Mouse (Mus musculus) cerebellum, postnatal 4 days (tissue): ENCODE measurements around the gene Nsrp1.
"Not testable (repeated sequence)": the region's sequence is repeated elsewhere in the genome, so short reads cannot be mapped to it uniquely, and the experiment has no call there.

Experiments
- DNase-seq, 2 experiments: peaks; one replicate each; pipeline ENCODE4 v3.0.0; 2022; ENCODE audit warnings: low spot score in 2 of 2, mixed read lengths in 1 of 2

Nsrp1 gene

GRCm38 (mm10) chr11:77078273-77079134 lies at the start of gene Nsrp1:
Gene Nsrp1 (minus strand): TSS chr11:77078435.
- DNase-seq = peak; percentile 78 to 87

- no peak for DNase-seq
These were observed 32.9 kb upstream of the Nsrp1 start for GRCm38 (mm10) chr11:77111141-77111540.

GRCm38 (mm10) chr11:77108442-77108841 lies 30.2 kb upstream of the Nsrp1 start:
- no peak for DNase-seq

- not testable (repeated sequence) for DNase-seq
These were observed 29.6 kb upstream of the Nsrp1 start for GRCm38 (mm10) chr11:77107872-77108271.

- DNase-seq = no peak
These were observed 28.7 kb upstream of the Nsrp1 start for GRCm38 (mm10) chr11:77106961-77107360.

- peak; percentile 79 to 87 for DNase-seq
These were observed 22.1 kb upstream of the Nsrp1 start for GRCm38 (mm10) chr11:77100137-77100937.

- DNase-seq = no peak
These were observed 20.2 kb upstream of the Nsrp1 start for GRCm38 (mm10) chr11:77098332-77098972.

- no peak for DNase-seq
These were observed 18.8 kb upstream of the Nsrp1 start for GRCm38 (mm10) chr11:77096991-77097390.

- DNase-seq = no peak
These were observed 18.3 kb upstream of the Nsrp1 start for GRCm38 (mm10) chr11:77096581-77096980.

GRCm38 (mm10) chr11:77095206-77095605 lies 17.0 kb upstream of the Nsrp1 start:
- DNase-seq = no peak

GRCm38 (mm10) chr11:77094136-77094535 lies 15.9 kb upstream of the Nsrp1 start:
- DNase-seq = no peak

- DNase-seq = peak in 1 of 2 experiments; percentile 50
These were observed 15.0 kb upstream of the Nsrp1 start for GRCm38 (mm10) chr11:77093208-77093607.

GRCm38 (mm10) chr11:77089162-77089561 lies 10.9 kb upstream of the Nsrp1 start:
- DNase-seq = no peak

- no peak for DNase-seq
These were observed 8.8 kb upstream of the Nsrp1 start for GRCm38 (mm10) chr11:77087004-77087403.

GRCm38 (mm10) chr11:77084001-77084682 lies 5.9 kb upstream of the Nsrp1 start:
- no peak for DNase-seq

- no peak for DNase-seq
These were observed 1.1 kb upstream of the Nsrp1 start for GRCm38 (mm10) chr11:77079361-77079760.

- peak in 1 of 2 experiments; percentile 21 for DNase-seq
These were observed 443 bp downstream of the Nsrp1 start for GRCm38 (mm10) chr11:77077792-77078191.

GRCm38 (mm10) chr11:77077331-77077730 lies 904 bp downstream of the Nsrp1 start:
- not testable (repeated sequence) for DNase-seq

GRCm38 (mm10) chr11:77070721-77071120 lies 7.5 kb downstream of the Nsrp1 start:
- no peak for DNase-seq

GRCm38 (mm10) chr11:77068825-77069224 lies 9.4 kb downstream of the Nsrp1 start:
- no peak for DNase-seq

- no peak for DNase-seq
These were observed 14.8 kb downstream of the Nsrp1 start for GRCm38 (mm10) chr11:77063406-77063805.

- no peak for DNase-seq
These were observed 16.3 kb downstream of the Nsrp1 start for GRCm38 (mm10) chr11:77061951-77062350.
